Comparison of ENCODE assay signal across 23 mouse cellular contexts in genomic region chr4:132062289-132062688, GRCm38 (mm10). TPM values are rescaled to one million over a fixed set of nuclear protein-coding genes. Genes with fewer than 3 reads are reported as not detected.
DNase-seq lines count a peak whose midpoint lies in the region; ATAC-seq and TF ChIP-seq lines count a peak whose summit lies in the region.
"Had no signal": no experiment of that assay in that cellular context is flagged by ENCODE, and none has a peak within 500 bp of the region (broad histone marks: within the 10 kb centered on the region; RNA-seq: fewer than 3 reads in every experiment).

No protein-coding gene starts in this region.

- no peak for TF ChIP-seq CTCF in brain, embryonic 14.5 days (IDR thresholded peaks at IDR 0.05; ENCODE audit: borderline replicate concordance, extremely low read depth, insufficient read depth, insufficient read length)
- TF ChIP-seq CTCF in liver, embryonic 14.5 days (IDR thresholded peaks at IDR 0.05; ENCODE audit: low read depth), result no peak

- no peak overlapping the region for H3K4me3 ChIP-seq in embryonic facial prominence, embryonic 14.5 days (ENCODE audit: low read depth, low read length)
- H3K4me3 ChIP-seq in embryonic facial prominence, embryonic 10.5 days, result no peak overlapping the region
- no peak overlapping the region for H3K4me3 ChIP-seq in kidney, embryonic 16.5 days (ENCODE audit: low read length)
- no peak overlapping the region for H3K4me3 ChIP-seq in liver, embryonic 14.5 days (ENCODE audit: insufficient read depth in 1 of 2, low read depth in 2 of 2, low read length in 2 of 2)
- H3K4me3 ChIP-seq: heart, embryonic 10.5 days; hindbrain, embryonic 12.5 days; limb, embryonic 13.5 days; neural tube, embryonic 13.5 days had no signal

- WGBS in embryonic facial prominence, embryonic 14.5 days, result 50% methylated on average over 8 of the region's 8 CpGs
- WGBS in embryonic facial prominence, embryonic 10.5 days, result 60% methylated on average over 8 of the region's 8 CpGs
- 34% methylated on average over 8 of the region's 8 CpGs for WGBS in kidney, embryonic 16.5 days
- 82% methylated on average over 8 of the region's 8 CpGs for WGBS in liver, embryonic 14.5 days (ENCODE audit: insufficient replicate concordance)

- 0 out of 2 replicates have a peak overlapping the region, but pooled peaks have one; percentile 2 for H3K27ac ChIP-seq in embryonic facial prominence, embryonic 14.5 days (replicated peaks; ENCODE audit: low read depth, low read length)
- H3K27ac ChIP-seq in embryonic facial prominence, embryonic 10.5 days (replicated peaks), result no peak overlapping the region; the same call in 1 of the 2 replicates
- H3K27ac ChIP-seq in kidney, embryonic 16.5 days (ENCODE audit: low read length), result no peak overlapping the region
- peak overlapping the region; percentile 91 for H3K27ac ChIP-seq in liver, embryonic 14.5 days
- H3K27ac ChIP-seq: heart, embryonic 10.5 days; hindbrain, embryonic 12.5 days; limb, embryonic 13.5 days; neural tube, embryonic 13.5 days had no signal

- H3K36me3 ChIP-seq in embryonic facial prominence, embryonic 14.5 days (ENCODE audit: control insufficient read depth, insufficient read depth, low read length), result no peaks in the 10 kb centered on the region
- no peaks in the 10 kb centered on the region for H3K36me3 ChIP-seq in embryonic facial prominence, embryonic 10.5 days (replicated peaks)
- H3K36me3 ChIP-seq in kidney, embryonic 16.5 days (ENCODE audit: insufficient read depth, low read length), result no peaks in the 10 kb centered on the region
- peaks cover 77% of the 10 kb centered on the region for H3K36me3 ChIP-seq in liver, embryonic 14.5 days (replicated peaks; ENCODE audit: control insufficient read depth, insufficient read depth, low read depth)
- H3K36me3 ChIP-seq: heart, embryonic 10.5 days; hindbrain, embryonic 12.5 days; limb, embryonic 13.5 days; neural tube, embryonic 13.5 days had no signal

- intact Hi-C loops in left cerebral cortex, postnatal 4 days (cut with DNase I), result no loop called here

- no peak overlapping the region for H3K4me2 ChIP-seq in embryonic facial prominence, embryonic 14.5 days (ENCODE audit: low read depth, low read length)
- H3K4me2 ChIP-seq in kidney, embryonic 16.5 days (replicated peaks; ENCODE audit: low read depth, low read length), result no peak overlapping the region
- H3K4me2 ChIP-seq in liver, embryonic 14.5 days (ENCODE audit: low read depth), result peak overlapping the region; percentile 66
- H3K4me2 ChIP-seq: hindbrain, embryonic 12.5 days; limb, embryonic 13.5 days; neural tube, embryonic 13.5 days had no signal

- H3K9ac ChIP-seq in embryonic facial prominence, embryonic 14.5 days (ENCODE audit: low read depth, low read length), result no peak overlapping the region
- H3K9ac ChIP-seq in kidney, embryonic 16.5 days (replicated peaks; ENCODE audit: low read length), result no peak overlapping the region
- peak overlapping the region; percentile 31 for H3K9ac ChIP-seq in liver, embryonic 14.5 days (replicated peaks)
- H3K9ac ChIP-seq: hindbrain, embryonic 12.5 days; limb, embryonic 13.5 days; neural tube, embryonic 13.5 days had no signal

- no peaks in the 10 kb centered on the region for H3K27me3 ChIP-seq in embryonic facial prominence, embryonic 14.5 days (replicated peaks; ENCODE audit: control insufficient read depth, insufficient read depth, low read length)
- 0 out of 2 replicates have a peak, but pooled peaks cover 4% of the 10 kb centered on the region for H3K27me3 ChIP-seq in embryonic facial prominence, embryonic 10.5 days (replicated peaks; ENCODE audit: low read depth, poor library complexity, severe bottlenecking)
- no peaks in the 10 kb centered on the region for H3K27me3 ChIP-seq in kidney, embryonic 16.5 days (ENCODE audit: insufficient read depth, low read length)
- no peaks in the 10 kb centered on the region for H3K27me3 ChIP-seq in liver, embryonic 14.5 days (ENCODE audit: control insufficient read depth, insufficient read depth, low read length)
- H3K27me3 ChIP-seq: hindbrain, embryonic 12.5 days; limb, embryonic 13.5 days; neural tube, embryonic 13.5 days had no signal

- no peak for TF ChIP-seq EP300 in liver, embryonic 14.5 days (IDR thresholded peaks at IDR 0.05; ENCODE audit: low read depth)

- no peak for TF ChIP-seq POLR2A in brain, embryonic 14.5 days (IDR thresholded peaks at IDR 0.05; ENCODE audit: borderline replicate concordance, extremely low read depth, insufficient read depth, insufficient read length, poor library complexity, severe bottlenecking)

- ATAC-seq in embryonic facial prominence, embryonic 14.5 days (ENCODE audit: low read depth), result peak; percentile 23; the same call in 1 of the 2 replicates
- ATAC-seq in kidney, embryonic 16.5 days (ENCODE audit: low FRiP score, low TSS enrichment), result no peak
- ATAC-seq in liver, embryonic 14.5 days (ENCODE audit: insufficient read depth), result no peak
- no peak for ATAC-seq in megakaryocyte progenitor cell, adult 5-6 weeks (replicated peaks; ENCODE audit: poor library complexity)
- ATAC-seq: forebrain, embryonic 16.5 days; inflammation-experienced regulatory T-cells, adult 6 months had no signal

- peaks cover 13% of the 10 kb centered on the region for H3K4me1 ChIP-seq in embryonic facial prominence, embryonic 14.5 days (ENCODE audit: control insufficient read depth, insufficient read depth, low read length)
- H3K4me1 ChIP-seq in embryonic facial prominence, embryonic 10.5 days, result peaks cover 25% of the 10 kb centered on the region
- H3K4me1 ChIP-seq in kidney, embryonic 16.5 days (ENCODE audit: insufficient read depth, low read length), result peaks cover 19% of the 10 kb centered on the region
- peaks cover 88 to 92% of the 10 kb centered on the region in 2 experiments for H3K4me1 ChIP-seq in liver, embryonic 14.5 days (replicated peaks; ENCODE audit: control insufficient read depth in 2 of 2, insufficient read depth in 2 of 2, low read length in 1 of 2)

- peak; percentile 58 for DNase-seq in embryonic facial prominence, embryonic 14.5 days (ENCODE audit: low spot score)
- DNase-seq in embryonic facial prominence, embryonic 10.5 days (ENCODE audit: low spot score), result no peak
- peak; percentile 53 for DNase-seq in kidney, postnatal 10 days
- peak; percentile 15 for DNase-seq in brain, embryonic 14.5 days (ENCODE audit: low read depth)
- no peak for DNase-seq in liver, embryonic 14.5 days (ENCODE audit: low read depth in 3 of 3, low spot score in 3 of 3)
- DNase-seq in left cerebral cortex, postnatal 4 days, result no peak
- DNase-seq: adrenal gland, adult 2 months; cerebellum, adult 8-10 months; gastrocnemius, postnatal 36 days; heart, postnatal 10 days; midbrain, embryonic 14.5 days; thymus, adult 2 months had no signal

- no peaks in the 10 kb centered on the region for H3K9me3 ChIP-seq in embryonic facial prominence, embryonic 14.5 days (ENCODE audit: control insufficient read depth, low read length)
- H3K9me3 ChIP-seq in embryonic facial prominence, embryonic 10.5 days, result no peaks in the 10 kb centered on the region
- no peaks in the 10 kb centered on the region for H3K9me3 ChIP-seq in kidney, embryonic 16.5 days (ENCODE audit: low read length)
- H3K9me3 ChIP-seq in liver, embryonic 14.5 days (ENCODE audit: control insufficient read depth, low read length), result no peaks in the 10 kb centered on the region
- H3K9me3 ChIP-seq: heart, embryonic 10.5 days; hindbrain, embryonic 12.5 days; limb, embryonic 13.5 days; neural tube, embryonic 13.5 days had no signal

RNA-seq across cellular contexts. Expression of gene Gm10300, which starts 12.2 kb away (rescaled TPM):
- polyA plus RNA-seq in embryonic facial prominence, embryonic 14.5 days (2014; fragmentation: Nextera tagmentation; extraction: Ambion mirVana), result 0.07 and 0.14 TPM in 2 replicates
- polyA plus RNA-seq in embryonic facial prominence, embryonic 10.5 days (2016; fragmentation: Nextera tagmentation; extraction: Ambion mirVana), result not detected in 2 replicates
- 0.08 and 0.12 TPM in 2 replicates for polyA plus RNA-seq in kidney, embryonic 16.5 days (2015; fragmentation: Nextera tagmentation; extraction: Ambion mirVana)
- not detected in 2 replicates for polyA plus RNA-seq in brain, embryonic 14.5 days (2012; rRNA removed)
- 0.11 and 0.15 TPM in 2 replicates for polyA plus RNA-seq in liver, embryonic 14.5 days (2012; rRNA removed)
- polyA plus RNA-seq in liver, embryonic 14.5 days (2014; fragmentation: Nextera tagmentation; extraction: Ambion mirVana), result 0.32 and 0.40 TPM in 2 replicates
- not detected for total RNA-seq in left cerebral cortex, postnatal 4 days (2021)
- total RNA-seq in megakaryocyte progenitor cell, adult 5-6 weeks (2015), result 0.07 and 0.34 TPM in 2 replicates
- total RNA-seq in megakaryocyte progenitor cell, adult 5-6 weeks (2017), result 0.50 and 0.61 TPM in 2 replicates
- total RNA-seq: gastrocnemius, postnatal 36 days; layer of hippocampus, adult 18-20 months; layer of hippocampus, postnatal 25 days had no signal
- polyA plus RNA-seq: embryonic facial prominence, embryonic 11.5 days; forebrain, embryonic 16.5 days; heart, embryonic 10.5 days; inflammation-experienced regulatory T-cells, adult 6 months; limb, embryonic 13.5 days; midbrain, embryonic 14.5 days had no signal

RNA-seq across cellular contexts. Expression of gene Epb41, which starts 12.8 kb away (rescaled TPM):
- 64.9 and 65.1 TPM in 2 replicates for polyA plus RNA-seq in embryonic facial prominence, embryonic 14.5 days (2014; fragmentation: Nextera tagmentation; extraction: Ambion mirVana)
- polyA plus RNA-seq in embryonic facial prominence, embryonic 10.5 days (2016; fragmentation: Nextera tagmentation; extraction: Ambion mirVana), result 133 and 136 TPM in 2 replicates
- polyA plus RNA-seq in kidney, embryonic 16.5 days (2015; fragmentation: Nextera tagmentation; extraction: Ambion mirVana), result 68.6 and 72.5 TPM in 2 replicates
- 86.3 and 111 TPM in 2 replicates for polyA plus RNA-seq in brain, embryonic 14.5 days (2012; rRNA removed)
- 105 and 113 TPM in 2 replicates for polyA plus RNA-seq in liver, embryonic 14.5 days (2012; rRNA removed)
- polyA plus RNA-seq in liver, embryonic 14.5 days (2014; fragmentation: Nextera tagmentation; extraction: Ambion mirVana), result 153 and 166 TPM in 2 replicates
- 10 to 100 TPM; 70.2 to 77.8 TPM for total RNA-seq in left cerebral cortex, postnatal 4 days (2021)
- total RNA-seq in megakaryocyte progenitor cell, adult 5-6 weeks (2015), result 42.5 and 53.5 TPM in 2 replicates
- total RNA-seq in megakaryocyte progenitor cell, adult 5-6 weeks (2017), result 49.7 and 78.9 TPM in 2 replicates

Comparison
In these comparisons a context has a peak if more than half of its experiments do, and no peak if none do; other contexts are left out.
1. DNase-seq: peak in embryonic facial prominence, embryonic 14.5 days (single experiment), kidney, postnatal 10 days (single experiment) and brain, embryonic 14.5 days (single experiment); none in embryonic facial prominence, embryonic 10.5 days (single experiment), liver, embryonic 14.5 days (0 of 3) and left cerebral cortex, postnatal 4 days (single experiment).
2. H3K27ac ChIP-seq: peak in embryonic facial prominence, embryonic 14.5 days (single experiment) and liver, embryonic 14.5 days (single experiment); none in embryonic facial prominence, embryonic 10.5 days (single experiment) and kidney, embryonic 16.5 days (single experiment).